Mouse (Mus musculus) hindbrain, postnatal 0 days (tissue): ENCODE measurements around the gene Lrrc42. TPM values are rescaled to one million over a fixed set of nuclear protein-coding genes. Genes with fewer than 3 reads are reported as not detected.

ENCODE experiments used
- ATAC-seq: fragments of 200-750 bp; cut with Nextera tagmentation; 2 replicates; pipeline ENCODE4 v1.8.0; 2017; ENCODE audit warnings: mild to moderate bottlenecking, moderate TSS enrichment, moderate library complexity
- DNase-seq: peaks from one replicate; pipeline ENCODE4 v3.0.0-alpha.2; 2015; ENCODE audit warnings: low spot score
- H3K27ac ChIP-seq: fragments of 300-500 bp; sonication (generic); 2 replicates; pipeline ENCODE4 v1.5.1; 2014; ENCODE audit warnings: mild to moderate bottlenecking
- H3K27me3 ChIP-seq: fragments of 300-500 bp; sonication (generic); 2 replicates; pipeline ENCODE4 v1.6.1; 2014; ENCODE audit warnings: low read length, mixed read lengths; ENCODE audit not compliant: insufficient read depth
- H3K36me3 ChIP-seq: fragments of 300-500 bp; sonication (generic); 2 replicates; pipeline ENCODE4 v1.6.1; 2014; ENCODE audit warnings: low read length, mixed read lengths; ENCODE audit not compliant: insufficient read depth
- H3K4me1 ChIP-seq: fragments of 300-500 bp; sonication (generic); 2 replicates; pipeline ENCODE4 v1.6.1; 2014; ENCODE audit warnings: antibody characterized with exemption, low read length, mixed read lengths; ENCODE audit not compliant: insufficient read depth
- H3K4me2 ChIP-seq: fragments of 300-500 bp; sonication (generic); 2 replicates; pipeline ENCODE4 v1.6.1; 2014; ENCODE audit warnings: low read depth, mild to moderate bottlenecking, low read length, moderate library complexity, mixed read lengths
- H3K4me3 ChIP-seq: fragments of 300-500 bp; sonication (generic); 2 replicates; pipeline ENCODE4 v1.5.1; 2014; ENCODE audit warnings: low read length
- H3K9ac ChIP-seq: fragments of 300-500 bp; sonication (generic); replicated peaks from 2 replicates; pipeline ENCODE4 v1.6.1; 2014; ENCODE audit warnings: mild to moderate bottlenecking, low read length, moderate library complexity, mixed read lengths
- H3K9me3 ChIP-seq: fragments of 300-500 bp; sonication (generic); 2 replicates; pipeline ENCODE4 v1.6.1; 2016; ENCODE audit warnings: low read length, mixed read lengths
- CTCF ChIP-seq: IDR thresholded peaks from 2 replicates; pipeline ENCODE4 v1.5.1; 2016; ENCODE audit warnings: antibody characterized with exemption, control low read depth, low read depth
- WGBS: fragments of 180-500 bp; shearing (Covaris S2); extraction: QIAGEN DNeasy Blood & Tissue Kit; methylation state at CpG from one replicate; pipeline ENCODE4 v1.1.7; 2014; 5-methylcytosine and 5-hydroxymethylcytosine counted together
- polyA plus RNA-seq: library from polyadenylated mRNA; unstranded; fragments of >200 nt; fragmentation: Nextera tagmentation; extraction: Ambion mirVana; gene quantifications from 2 replicates; pipeline ENCODE4 v1.2.1, GENCODE M21; 2015
- total RNA-seq: library from RNA; depleted of rRNA; stranded (reverse); fragments of >200 nt; gene quantifications from 2 replicates; pipeline ENCODE4 v1.2.3, GENCODE M21; 2014; rRNA removed

Lrrc42 gene
- total RNA-seq: 6.6 and 18.2 TPM in 2 replicates
- polyA plus RNA-seq: 33.5 and 42.2 TPM in 2 replicates

DNA sequence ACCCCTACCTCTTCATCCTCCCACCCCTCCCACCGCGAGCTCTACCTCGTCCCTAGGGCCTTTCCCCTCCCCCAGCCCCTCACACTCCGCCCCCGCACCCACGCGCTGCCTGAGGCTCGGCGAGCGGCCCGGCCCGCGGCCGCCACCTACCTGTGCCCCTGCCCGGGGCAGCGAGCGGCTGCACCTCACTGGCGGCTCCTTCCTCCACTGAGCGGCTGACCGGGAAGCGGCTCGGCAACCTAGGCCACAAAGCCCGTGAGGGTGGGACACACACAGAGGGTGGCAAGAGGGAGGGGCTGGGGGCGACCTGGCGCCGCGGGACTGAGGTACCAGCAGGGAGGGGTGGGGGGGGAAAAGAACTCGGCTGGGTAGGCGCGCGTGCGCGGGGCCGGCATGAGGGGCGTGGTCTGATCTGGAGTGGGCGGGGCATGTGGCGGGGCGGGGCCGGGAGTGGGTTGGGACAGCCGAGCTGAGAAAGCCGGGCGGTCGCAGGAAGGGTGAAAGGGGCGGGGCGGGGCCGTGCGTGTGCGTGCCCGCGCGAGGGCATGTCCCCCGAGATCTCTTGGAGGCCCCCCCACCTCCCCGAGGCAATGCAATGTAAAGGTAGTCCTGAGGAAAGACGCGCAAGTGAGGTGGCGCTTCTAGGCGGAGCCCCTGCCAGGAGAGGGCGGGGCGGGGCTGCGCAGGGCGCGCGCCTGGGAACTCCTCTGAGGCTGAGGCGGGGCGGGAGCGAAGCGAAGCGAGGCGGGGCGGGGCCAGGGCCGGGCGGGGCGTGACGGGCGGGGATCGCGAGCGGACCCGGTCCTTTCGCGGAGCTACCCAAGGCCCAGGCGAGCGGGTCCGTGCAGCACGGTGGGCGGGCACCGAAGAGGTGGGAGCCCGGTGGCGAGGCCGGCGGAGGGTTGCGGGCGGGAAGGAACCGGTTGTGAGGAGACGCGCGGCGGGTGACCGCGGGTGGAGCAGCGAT, at the start of gene Lrrc42, which contains the start of gene Hspb11:
Gene Lrrc42 (minus strand): TSS at position 408 of the 967 bp plus-strand sequence.
Gene Hspb11 (plus strand): TSS at position 469 of the 967 bp plus-strand sequence.
- peak; percentile 96 for DNase-seq
- WGBS: under 1% methylated on average over 88 of the region's 101 CpGs
- Histone ChIP-seq H3K27ac (peak within 1 kb of the TSS; percentile 89), H3K4me2 (peak within 1 kb of the TSS; percentile 66), H3K4me3 (peak within 1 kb of the TSS; percentile 89), H3K36me3 (no peaks in the 10 kb centered on the region), H3K4me1 (peaks cover 16% of the 10 kb centered on the region), H3K27me3 (no peaks in the 10 kb centered on the region), H3K9me3 (no peaks in the 10 kb centered on the region), H3K9ac (peak within 1 kb of the TSS; percentile 81)
- ATAC-seq: peak; percentile 97
- no peak; the same call in 1 of the 2 replicates for TF ChIP-seq CTCF

DNA sequence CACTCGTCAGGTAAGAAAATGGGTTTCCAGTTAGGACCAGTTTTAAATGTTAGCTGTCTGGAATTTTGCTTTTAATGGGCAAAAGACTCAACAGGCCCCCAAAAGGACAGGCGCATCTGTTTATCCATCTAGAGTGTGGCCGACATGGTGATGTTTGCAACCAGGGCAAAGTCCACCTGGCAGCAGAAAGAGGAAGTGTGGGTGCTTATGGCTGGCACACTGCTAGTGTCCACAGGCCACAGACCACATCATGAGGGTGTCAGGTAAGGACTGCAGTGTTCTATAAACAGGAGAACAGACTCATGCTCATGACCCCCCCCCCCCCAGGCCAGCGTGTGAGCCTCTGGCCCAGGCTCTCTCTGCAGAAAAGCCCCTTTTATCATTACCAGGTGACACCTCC, 49.5 kb upstream of the Lrrc42 start:
- H3K27ac ChIP-seq: no peak overlapping the region
- TF ChIP-seq CTCF: no peak
- 87% methylated on average over 4 of the region's 4 CpGs for WGBS
- H3K4me2 ChIP-seq: no peak overlapping the region
- H3K9ac ChIP-seq: no peak overlapping the region
- H3K4me1 ChIP-seq: no peaks in the 10 kb centered on the region
- no peaks in the 10 kb centered on the region for H3K27me3 ChIP-seq
- no peaks in the 10 kb centered on the region for H3K9me3 ChIP-seq
- ATAC-seq (no peak), DNase-seq (no peak)
- H3K4me3 ChIP-seq: no peak overlapping the region
- H3K36me3 ChIP-seq: no peaks in the 10 kb centered on the region

DNA sequence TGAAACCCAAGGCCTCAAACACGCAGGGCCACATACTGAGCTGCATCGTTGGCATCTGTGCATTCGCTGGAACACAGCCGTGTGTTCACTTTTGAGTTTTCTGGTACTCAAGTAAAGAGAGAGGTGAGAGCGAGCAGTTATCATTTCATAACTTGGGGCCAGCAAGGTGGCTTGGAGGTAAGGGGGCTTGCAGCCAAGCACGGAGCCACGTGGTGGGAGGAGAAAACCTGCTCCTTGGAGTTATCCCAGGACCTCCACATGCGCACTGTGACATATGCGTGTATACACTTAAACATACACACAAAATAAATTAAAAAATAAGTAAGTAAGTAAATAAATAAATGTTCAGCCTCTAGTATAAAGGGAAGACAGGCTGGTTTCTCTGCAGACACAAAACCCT, 48.9 kb upstream of the Lrrc42 start:
- no peak overlapping the region for H3K4me2 ChIP-seq
- H3K4me1 ChIP-seq: no peaks in the 10 kb centered on the region
- WGBS: 75% methylated on average over 9 of the region's 9 CpGs
- TF ChIP-seq CTCF: no peak
- no peaks in the 10 kb centered on the region for H3K9me3 ChIP-seq
- H3K4me3 ChIP-seq: no peak overlapping the region
- DNase-seq (no peak), ATAC-seq (no peak)
- no peaks in the 10 kb centered on the region for H3K27me3 ChIP-seq
- no peak overlapping the region for H3K27ac ChIP-seq
- H3K36me3 ChIP-seq: no peaks in the 10 kb centered on the region
- H3K9ac ChIP-seq: no peak overlapping the region

GRCm38 (mm10) chr4:107300902-107301555, 47.7 kb upstream of the Lrrc42 start:
- H3K9me3 ChIP-seq: no peaks in the 10 kb centered on the region
- WGBS: 91% methylated on average over 1 of the region's 1 CpGs

GRCm38 (mm10) chr4:107300371-107300770, 47.0 kb upstream of the Lrrc42 start:
- no peak for TF ChIP-seq CTCF
- ATAC-seq: no peak
- 83% methylated on average over 4 of the region's 4 CpGs for WGBS

More at GRCm38 (mm10) chr4:107300902-107301555, 47.7 kb upstream of the Lrrc42 start:
- no peaks in the 10 kb centered on the region for H3K27me3 ChIP-seq
- DNase-seq: no peak
- no peaks in the 10 kb centered on the region for H3K4me1 ChIP-seq
- H3K36me3 ChIP-seq: no peaks in the 10 kb centered on the region
- no peak overlapping the region for H3K9ac ChIP-seq
- H3K27ac ChIP-seq: no peak overlapping the region
- no peak overlapping the region for H3K4me2 ChIP-seq
- ATAC-seq: peak; percentile 51
- H3K4me3 ChIP-seq: no peak overlapping the region
- TF ChIP-seq CTCF: no peak

GRCm38 (mm10) chr4:107299779-107300340, 46.5 kb upstream of the Lrrc42 start:
- TF ChIP-seq CTCF: no peak
- DNase-seq (no peak), ATAC-seq (no peak)
- Histone ChIP-seq H3K9ac (no peak overlapping the region), H3K27me3 (no peaks in the 10 kb centered on the region), H3K36me3 (no peaks in the 10 kb centered on the region), H3K4me1 (no peaks in the 10 kb centered on the region), H3K9me3 (no peaks in the 10 kb centered on the region), H3K27ac (no peak overlapping the region), H3K4me3 (no peak overlapping the region), H3K4me2 (no peak overlapping the region)
- WGBS: 85% methylated on average over 7 of the region's 7 CpGs

More at GRCm38 (mm10) chr4:107300371-107300770, 47.0 kb upstream of the Lrrc42 start:
- no peaks in the 10 kb centered on the region for H3K27me3 ChIP-seq
- H3K4me2 ChIP-seq: no peak overlapping the region
- no peaks in the 10 kb centered on the region for H3K4me1 ChIP-seq
- no peaks in the 10 kb centered on the region for H3K36me3 ChIP-seq
- no peak overlapping the region for H3K4me3 ChIP-seq
- H3K9ac ChIP-seq: no peak overlapping the region
- no peak for DNase-seq
- H3K9me3 ChIP-seq: no peaks in the 10 kb centered on the region
- H3K27ac ChIP-seq: no peak overlapping the region
